Mouse (Mus musculus) brain, embryonic 14.5 days (tissue): ENCODE results near the gene Irx4.

Experiments used
- CTCF ChIP-seq: fragments of 200-500 bp; IDR thresholded peaks from 2 replicates; pipeline ENCODE4 v1.5.1; 2012; ENCODE audit warnings: inconsistent platforms, mild to moderate bottlenecking, moderate library complexity, borderline replicate concordance; ENCODE audit not compliant: insufficient read depth, insufficient read length; ENCODE audit errors: extremely low read depth
- POLR2A ChIP-seq: fragments of 200-500 bp; IDR thresholded peaks from 2 replicates; pipeline ENCODE4 v1.6.1; 2012; ENCODE audit warnings: mild to moderate bottlenecking, inconsistent platforms, borderline replicate concordance; ENCODE audit not compliant: poor library complexity, insufficient read depth, insufficient read length, severe bottlenecking; ENCODE audit errors: extremely low read depth

GRCm38 (mm10) chr13:73306085-73306410 is 45.8 kb downstream of the Irx4 start:
- TF ChIP-seq CTCF (no peak), POLR2A (no peak)
